Mouse (Mus musculus): ENCODE data around the gene Abcg1.

The Abcg1 gene

GRCm38 (mm10) chr17:31057151-31057890 is at the start of gene Abcg1:
Gene Abcg1, plus strand, starts transcription at chr17:31057675.
- peak; percentile 87 for DNase-seq (ENCODE audit: low read depth, low spot score)
- H3K36me3 ChIP-seq (ENCODE audit: control insufficient read depth, insufficient read depth, low read length, poor library complexity, severe bottlenecking) = no peaks in the 10 kb centered on the region; the same call in 1 of the 2 replicates
- no peaks in the 10 kb centered on the region for H3K27me3 ChIP-seq (ENCODE audit: control insufficient read depth, insufficient read depth, low read length, poor library complexity, severe bottlenecking)

GRCm38 (mm10) chr17:31008416-31008815 is 49.1 kb upstream of the Abcg1 start:
- no peak for DNase-seq (ENCODE audit: low read depth, low spot score)
- H3K27me3 ChIP-seq (ENCODE audit: control insufficient read depth, insufficient read depth, low read length, poor library complexity, severe bottlenecking) = no peaks in the 10 kb centered on the region
- no peaks in the 10 kb centered on the region for H3K36me3 ChIP-seq (ENCODE audit: control insufficient read depth, insufficient read depth, low read length, poor library complexity, severe bottlenecking)

GRCm38 (mm10) chr17:31011551-31012394 is 45.7 kb upstream of the Abcg1 start:
- Histone ChIP-seq H3K27me3 (ENCODE audit: control insufficient read depth, insufficient read depth, low read length, poor library complexity, severe bottlenecking) (no peaks in the 10 kb centered on the region), H3K36me3 (ENCODE audit: control insufficient read depth, insufficient read depth, low read length, poor library complexity, severe bottlenecking) (no peaks in the 10 kb centered on the region)
- peak; percentile 82 for DNase-seq (ENCODE audit: low read depth, low spot score)

GRCm38 (mm10) chr17:31018267-31018666 is 39.2 kb upstream of the Abcg1 start:
- peak; percentile 86 for DNase-seq (ENCODE audit: low read depth, low spot score)
- no peaks in the 10 kb centered on the region for H3K27me3 ChIP-seq (ENCODE audit: control insufficient read depth, insufficient read depth, low read length, poor library complexity, severe bottlenecking)
- H3K36me3 ChIP-seq (ENCODE audit: control insufficient read depth, insufficient read depth, low read length, poor library complexity, severe bottlenecking) = no peaks in the 10 kb centered on the region

- peak; percentile 85 for DNase-seq (ENCODE audit: low read depth, low spot score)
- H3K36me3 ChIP-seq (ENCODE audit: control insufficient read depth, insufficient read depth, low read length, poor library complexity, severe bottlenecking) = no peaks in the 10 kb centered on the region
- H3K27me3 ChIP-seq (ENCODE audit: control insufficient read depth, insufficient read depth, low read length, poor library complexity, severe bottlenecking) = no peaks in the 10 kb centered on the region
Measured at GRCm38 (mm10) chr17:31019505-31019904, 38.0 kb upstream of the Abcg1 start.

- no peaks in the 10 kb centered on the region for H3K27me3 ChIP-seq (ENCODE audit: control insufficient read depth, insufficient read depth, low read length, poor library complexity, severe bottlenecking)
- DNase-seq (ENCODE audit: low read depth, low spot score) = no peak
Measured at GRCm38 (mm10) chr17:31020078-31020477, 37.4 kb upstream of the Abcg1 start.

GRCm38 (mm10) chr17:31021276-31021675 is 36.2 kb upstream of the Abcg1 start:
- Histone ChIP-seq H3K27me3 (ENCODE audit: control insufficient read depth, insufficient read depth, low read length, poor library complexity, severe bottlenecking) (no peaks in the 10 kb centered on the region), H3K36me3 (ENCODE audit: control insufficient read depth, insufficient read depth, low read length, poor library complexity, severe bottlenecking) (no peaks in the 10 kb centered on the region)
- no peak for DNase-seq (ENCODE audit: low read depth, low spot score)

More at GRCm38 (mm10) chr17:31020078-31020477, 37.4 kb upstream of the Abcg1 start:
- H3K36me3 ChIP-seq (ENCODE audit: control insufficient read depth, insufficient read depth, low read length, poor library complexity, severe bottlenecking) = no peaks in the 10 kb centered on the region

GRCm38 (mm10) chr17:31024125-31024781 is 33.2 kb upstream of the Abcg1 start:
- DNase-seq (ENCODE audit: low read depth, low spot score) = no peak
- H3K36me3 ChIP-seq (ENCODE audit: control insufficient read depth, insufficient read depth, low read length, poor library complexity, severe bottlenecking) = no peaks in the 10 kb centered on the region
- H3K27me3 ChIP-seq (ENCODE audit: control insufficient read depth, insufficient read depth, low read length, poor library complexity, severe bottlenecking) = no peaks in the 10 kb centered on the region

GRCm38 (mm10) chr17:31024782-31025125 is 32.7 kb upstream of the Abcg1 start:
- H3K36me3 ChIP-seq (ENCODE audit: control insufficient read depth, insufficient read depth, low read length, poor library complexity, severe bottlenecking) = no peaks in the 10 kb centered on the region
- DNase-seq (ENCODE audit: low read depth, low spot score) = no peak
- no peaks in the 10 kb centered on the region for H3K27me3 ChIP-seq (ENCODE audit: control insufficient read depth, insufficient read depth, low read length, poor library complexity, severe bottlenecking)

GRCm38 (mm10) chr17:31026986-31027385 is 30.5 kb upstream of the Abcg1 start:
- H3K36me3 ChIP-seq (ENCODE audit: control insufficient read depth, insufficient read depth, low read length, poor library complexity, severe bottlenecking) = no peaks in the 10 kb centered on the region
- no peaks in the 10 kb centered on the region for H3K27me3 ChIP-seq (ENCODE audit: control insufficient read depth, insufficient read depth, low read length, poor library complexity, severe bottlenecking)
- DNase-seq (ENCODE audit: low read depth, low spot score) = no peak

GRCm38 (mm10) chr17:31027723-31028122 is 29.8 kb upstream of the Abcg1 start:
- H3K36me3 ChIP-seq (ENCODE audit: control insufficient read depth, insufficient read depth, low read length, poor library complexity, severe bottlenecking) = no peaks in the 10 kb centered on the region
- no peak for DNase-seq (ENCODE audit: low read depth, low spot score)

GRCm38 (mm10) chr17:31028821-31029370 is 28.6 kb upstream of the Abcg1 start:
- no peaks in the 10 kb centered on the region for H3K36me3 ChIP-seq (ENCODE audit: control insufficient read depth, insufficient read depth, low read length, poor library complexity, severe bottlenecking)
- DNase-seq (ENCODE audit: low read depth, low spot score) = no peak

More at GRCm38 (mm10) chr17:31027723-31028122, 29.8 kb upstream of the Abcg1 start:
- H3K27me3 ChIP-seq (ENCODE audit: control insufficient read depth, insufficient read depth, low read length, poor library complexity, severe bottlenecking) = no peaks in the 10 kb centered on the region

GRCm38 (mm10) chr17:31029407-31029806 is 28.1 kb upstream of the Abcg1 start:
- Histone ChIP-seq H3K36me3 (ENCODE audit: control insufficient read depth, insufficient read depth, low read length, poor library complexity, severe bottlenecking) (no peaks in the 10 kb centered on the region), H3K27me3 (ENCODE audit: control insufficient read depth, insufficient read depth, low read length, poor library complexity, severe bottlenecking) (no peaks in the 10 kb centered on the region)
- no peak for DNase-seq (ENCODE audit: low read depth, low spot score)

More at GRCm38 (mm10) chr17:31028821-31029370, 28.6 kb upstream of the Abcg1 start:
- no peaks in the 10 kb centered on the region for H3K27me3 ChIP-seq (ENCODE audit: control insufficient read depth, insufficient read depth, low read length, poor library complexity, severe bottlenecking)

- Histone ChIP-seq H3K27me3 (ENCODE audit: control insufficient read depth, insufficient read depth, low read length, poor library complexity, severe bottlenecking) (no peaks in the 10 kb centered on the region), H3K36me3 (ENCODE audit: control insufficient read depth, insufficient read depth, low read length, poor library complexity, severe bottlenecking) (no peaks in the 10 kb centered on the region)
- DNase-seq (ENCODE audit: low read depth, low spot score) = no peak
Measured at GRCm38 (mm10) chr17:31032341-31032740, 25.1 kb upstream of the Abcg1 start.
